Mouse (Mus musculus) monocyte, adult 2 months (primary cell): ENCODE results near the gene Hes5.

ENCODE experiments used
- DNase-seq, 2 experiments: peaks; one replicate each; pipeline ENCODE4 v3.0.0; 2022; ENCODE audit warnings: low spot score in 2 of 2, low read depth in 1 of 2

Gene Hes5

DNA sequence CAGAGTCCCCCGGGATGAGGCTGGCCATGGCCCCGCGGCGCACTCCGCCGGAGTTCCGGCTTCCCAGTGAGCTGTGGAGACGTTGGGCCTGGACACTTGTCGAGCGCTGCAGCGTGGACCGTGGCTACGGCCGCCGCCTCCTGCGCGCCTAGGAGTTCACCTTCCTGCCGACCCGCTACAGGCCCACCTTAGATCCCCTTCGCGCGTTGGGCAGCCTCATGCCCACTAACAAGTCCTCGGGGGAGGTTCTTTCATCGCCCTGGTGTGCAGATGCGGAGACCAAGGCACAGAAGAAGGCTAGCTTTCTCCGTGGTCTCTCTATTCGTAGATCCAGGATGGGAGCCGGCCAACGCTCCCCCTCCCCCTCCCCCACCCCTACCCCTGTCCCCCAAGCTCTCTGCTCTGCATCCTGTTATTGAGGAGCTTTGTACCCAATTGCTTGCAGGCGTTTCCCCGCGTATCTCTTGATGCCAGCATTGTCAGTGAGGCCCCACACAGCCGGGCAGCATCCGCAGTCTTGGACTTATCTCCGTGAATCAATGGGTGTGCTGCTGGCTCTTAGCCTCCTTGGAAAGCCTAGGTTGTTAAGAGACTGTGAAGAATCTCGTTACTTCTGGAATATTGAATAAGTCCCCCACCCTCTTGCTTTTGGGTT is 4.0 kb downstream of the Hes5 start:
- no peak for DNase-seq

DNA sequence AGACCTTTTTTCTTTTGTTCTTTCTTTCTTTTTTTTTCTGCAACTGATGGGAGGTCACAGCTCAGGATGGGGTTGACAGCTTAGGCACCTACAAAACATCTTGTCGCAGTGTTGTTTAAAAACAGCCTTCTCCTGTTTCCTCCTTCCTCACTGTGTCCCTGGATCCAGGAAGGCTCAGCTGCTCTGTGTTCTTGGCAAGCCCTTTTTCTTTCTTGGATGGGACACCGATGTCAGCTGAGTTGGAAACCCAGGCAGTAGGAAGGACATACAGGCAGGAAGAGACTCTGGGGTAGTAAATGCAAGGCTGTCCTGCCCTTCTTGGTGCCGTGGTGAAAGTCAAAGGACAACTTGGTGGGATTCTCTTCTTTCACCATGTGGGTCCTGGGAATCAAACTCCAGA is 5.1 kb downstream of the Hes5 start:
- no peak for DNase-seq

DNA sequence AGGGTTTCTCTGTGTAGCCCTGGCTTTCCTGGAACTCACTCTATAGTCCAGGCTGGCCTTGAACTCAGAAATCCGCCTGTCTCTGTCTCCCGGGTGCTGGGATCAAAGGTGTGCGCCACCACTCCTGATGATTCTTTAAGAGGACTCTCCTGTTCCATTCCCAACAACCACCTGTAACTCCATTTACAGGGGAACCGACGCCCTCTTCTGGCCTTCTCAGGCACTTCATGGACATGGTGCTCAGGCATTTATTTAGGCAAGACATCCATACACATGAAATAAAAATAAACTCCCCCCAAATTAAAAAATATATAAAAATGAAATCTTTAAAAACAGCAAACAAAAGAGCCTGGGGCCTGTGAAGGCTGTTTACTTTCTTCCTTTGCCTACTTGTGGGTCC is 6.5 kb downstream of the Hes5 start:
- DNase-seq, result peak in 1 of 2 experiments; percentile 22

DNA sequence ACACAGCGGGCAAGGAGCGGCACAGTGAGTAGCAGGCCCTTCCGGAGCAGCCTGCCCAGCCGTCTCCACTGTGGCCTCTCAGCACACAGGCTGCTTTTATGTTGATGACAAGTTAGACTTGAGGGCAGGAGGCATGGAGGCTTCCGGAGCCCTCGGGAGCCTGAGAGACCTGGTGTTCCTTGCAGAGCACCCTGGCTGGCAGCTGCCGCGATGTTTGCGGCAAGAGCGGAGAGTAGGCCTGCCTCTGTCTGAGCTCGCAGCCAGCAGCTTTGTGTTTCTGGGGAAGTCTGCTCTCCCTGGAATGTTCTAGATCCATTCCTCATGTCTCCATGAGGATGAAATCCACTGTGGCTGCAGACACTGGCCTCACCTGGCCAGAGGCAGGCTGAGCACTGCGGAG is 11.8 kb downstream of the Hes5 start:
- no peak for DNase-seq

DNA sequence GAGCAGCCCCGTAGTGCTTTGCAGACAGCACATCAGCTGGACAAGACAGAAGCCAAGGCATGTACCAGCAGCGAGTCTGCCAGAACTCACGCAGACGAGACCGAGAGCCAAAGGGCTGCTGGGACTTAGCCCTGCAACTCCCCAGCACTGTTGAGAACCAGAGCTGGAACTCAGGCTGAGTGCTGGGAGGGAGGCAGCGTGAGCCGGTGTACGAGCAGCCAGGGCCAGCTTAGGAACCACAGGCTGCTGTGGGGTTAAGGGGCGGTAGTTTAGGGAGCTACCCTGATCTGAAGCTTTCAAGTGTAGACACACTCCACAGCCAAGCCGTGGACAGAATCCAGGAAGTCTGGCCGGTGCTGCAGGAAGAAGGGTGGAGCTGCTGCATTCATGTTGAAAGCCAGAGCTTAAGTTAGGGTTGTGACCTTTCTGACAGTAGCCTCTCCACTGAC is 13.5 kb downstream of the Hes5 start:
- no peak for DNase-seq

DNA sequence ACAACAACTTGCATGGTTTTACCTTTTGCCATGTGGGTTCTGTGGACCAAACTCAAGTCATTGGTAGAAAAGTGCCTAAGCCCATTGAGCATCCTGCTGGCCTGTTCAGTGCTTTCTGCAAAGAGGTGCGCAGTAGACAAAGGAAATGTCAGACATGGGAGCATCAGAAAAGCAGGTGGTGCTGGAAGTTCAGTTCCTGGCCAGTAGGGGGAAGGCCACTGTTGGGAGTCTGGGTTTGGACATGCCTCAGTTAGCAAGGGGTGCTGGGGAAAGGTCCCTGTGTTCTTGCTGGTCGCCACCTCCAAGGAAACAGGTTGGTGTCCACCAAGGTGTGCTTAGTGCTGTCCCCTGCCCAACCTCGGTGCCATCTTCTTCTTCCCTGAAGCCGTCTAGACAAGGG is 19.4 kb downstream of the Hes5 start:
- DNase-seq, result no peak

DNA sequence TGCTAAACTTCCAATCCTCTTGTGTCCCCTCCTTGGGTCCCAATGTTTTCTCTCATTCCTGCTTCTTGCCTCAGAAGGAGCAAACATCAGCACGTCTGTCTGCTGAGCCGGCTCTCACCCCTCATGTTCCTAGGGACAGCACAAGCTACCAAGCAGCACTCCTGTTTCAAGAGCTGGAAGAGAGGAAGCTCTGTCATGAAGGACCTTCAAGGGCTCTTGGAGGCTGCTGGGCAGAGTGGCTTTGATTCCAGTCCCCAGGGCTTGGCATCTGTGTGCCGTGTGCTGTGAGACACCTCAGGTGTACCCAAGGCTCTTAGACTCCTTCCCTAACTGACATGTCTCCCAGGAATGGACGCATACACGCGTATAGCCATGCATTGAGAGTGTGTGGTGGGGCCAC is 20.4 kb downstream of the Hes5 start:
- no peak for DNase-seq

DNA sequence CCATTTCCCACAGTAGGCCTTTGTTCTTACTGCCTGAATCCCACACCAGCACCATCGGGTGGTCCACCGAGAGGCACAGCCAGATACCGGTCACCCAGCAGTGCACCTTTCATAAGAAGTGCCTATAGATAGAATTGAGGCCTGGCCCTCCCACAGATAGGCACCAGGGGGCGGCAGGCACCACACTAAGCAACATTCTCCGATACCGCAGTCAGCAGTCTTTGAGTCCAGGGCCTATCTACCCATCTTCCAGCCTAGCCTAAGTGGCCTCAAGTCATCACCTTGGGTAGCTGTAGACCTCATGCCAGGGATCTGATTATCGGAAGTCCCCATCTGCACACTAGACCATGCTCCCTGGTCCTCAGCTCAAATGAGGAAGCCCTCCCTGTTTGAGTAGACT is 20.8 kb downstream of the Hes5 start:
- DNase-seq, result peak in 1 of 2 experiments; percentile 8

DNA sequence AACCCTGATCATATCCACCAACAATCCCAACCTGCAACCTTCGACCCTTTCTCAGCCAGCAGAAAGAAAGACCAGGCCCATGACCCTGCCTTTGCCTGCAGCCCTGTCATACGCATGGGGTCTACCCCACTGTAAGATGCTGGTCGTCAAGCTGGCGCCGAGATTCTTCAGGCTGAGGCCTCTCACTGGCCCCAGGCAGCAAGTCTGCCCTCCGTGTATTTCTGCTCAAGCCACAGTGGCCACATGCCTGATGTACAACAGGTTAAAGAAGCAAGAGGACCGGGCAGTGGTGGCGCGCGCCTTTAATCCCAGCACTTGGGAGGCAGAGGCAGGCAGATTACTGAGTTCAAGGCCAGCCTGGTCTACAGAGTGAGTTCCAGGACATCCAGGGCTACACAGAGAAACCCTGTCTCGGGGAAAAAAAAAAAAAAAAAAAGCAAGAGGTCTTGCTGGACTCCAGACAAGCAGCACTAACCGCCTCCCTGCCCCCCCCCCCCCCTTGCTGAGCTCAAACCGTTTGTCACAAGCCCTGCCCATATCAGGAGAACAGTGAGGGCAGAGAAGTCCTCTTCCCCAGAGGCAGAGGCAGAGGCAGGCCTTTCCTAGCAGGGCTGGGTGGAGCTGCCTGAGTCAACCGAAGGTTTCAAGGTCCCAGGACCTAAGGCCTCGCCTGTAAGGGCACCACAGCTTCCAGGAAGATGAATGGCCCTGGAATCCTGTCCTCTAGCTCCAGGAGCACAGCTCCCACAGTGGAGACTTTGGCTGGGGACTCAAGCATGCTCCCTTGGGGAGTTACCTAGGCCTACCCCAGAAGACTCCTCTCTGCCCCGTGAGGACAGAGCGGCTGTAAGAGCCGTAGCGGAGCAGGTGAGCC is 21.8 kb downstream of the Hes5 start:
- DNase-seq, result no peak

DNA sequence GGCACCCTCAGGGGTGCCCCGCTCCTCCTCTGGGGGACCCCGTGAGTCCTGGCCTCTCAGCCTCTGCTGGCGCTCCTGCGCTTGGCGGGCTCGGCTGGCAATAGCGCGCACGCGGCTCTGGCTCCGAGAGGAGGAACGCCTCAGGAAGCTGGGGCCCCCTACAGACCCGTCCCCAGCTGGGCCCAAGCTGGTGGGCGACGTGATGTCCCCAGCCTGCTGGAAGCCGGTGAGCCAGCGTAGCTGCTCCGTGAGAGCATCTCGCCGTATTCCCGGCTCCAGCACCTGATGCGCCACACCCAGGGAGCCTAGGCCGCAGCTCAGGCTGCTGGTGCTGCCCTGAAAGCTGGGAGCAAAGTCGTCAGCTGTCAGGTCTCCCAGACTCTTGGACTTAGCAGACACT is 23.0 kb downstream of the Hes5 start:
- DNase-seq, result no peak

DNA sequence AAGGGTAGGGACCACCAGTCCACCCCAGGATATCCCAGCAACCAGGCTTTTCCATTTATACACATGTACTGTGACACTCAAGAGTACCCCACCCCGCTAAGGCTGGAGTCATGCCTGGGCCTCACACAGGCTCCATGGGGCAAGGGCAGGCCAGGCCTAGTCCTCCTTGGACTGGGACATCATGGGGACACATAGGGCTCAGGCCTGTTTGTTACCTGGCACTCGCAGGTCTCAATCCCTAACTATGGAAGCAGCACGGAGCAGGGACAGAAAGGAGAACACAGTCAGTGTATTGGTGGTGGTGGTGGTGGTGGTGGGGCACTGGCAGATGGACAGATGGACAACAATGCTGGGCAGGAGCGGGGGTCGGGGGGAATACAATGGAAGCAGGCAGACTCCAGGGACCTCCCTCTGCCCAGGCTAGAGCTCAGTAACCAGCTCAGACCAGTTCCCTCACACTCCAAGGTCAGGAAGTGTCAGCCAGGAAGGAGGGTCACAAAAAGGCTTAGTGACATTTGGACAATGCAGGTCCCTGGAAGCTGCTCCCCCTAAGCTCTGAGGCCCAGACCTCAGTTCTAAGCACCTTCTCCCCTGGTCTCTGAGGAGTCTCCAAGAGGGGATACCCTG is 24.5 kb downstream of the Hes5 start:
- no peak for DNase-seq

DNA sequence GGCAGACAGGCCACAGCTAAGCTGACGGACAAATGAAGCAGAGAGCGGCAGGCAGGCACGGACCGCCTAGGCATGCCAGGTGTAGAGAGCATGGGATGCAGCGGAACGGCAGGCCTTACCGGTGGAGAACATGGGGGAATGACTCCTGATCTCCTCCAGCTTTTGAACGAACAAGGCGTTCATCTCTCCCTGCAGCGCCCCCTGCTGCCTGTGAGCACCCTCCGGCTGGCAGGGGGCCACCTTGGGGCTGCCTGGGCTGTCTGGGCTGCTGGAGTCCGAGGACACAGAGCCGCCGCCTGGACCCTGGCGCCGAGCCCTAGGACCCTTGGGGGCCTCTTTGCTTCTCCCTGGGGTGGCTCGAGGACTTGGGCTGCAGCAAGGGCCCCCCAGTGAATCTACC is 25.4 kb downstream of the Hes5 start:
- peak in 1 of 2 experiments; percentile 39 for DNase-seq

DNA sequence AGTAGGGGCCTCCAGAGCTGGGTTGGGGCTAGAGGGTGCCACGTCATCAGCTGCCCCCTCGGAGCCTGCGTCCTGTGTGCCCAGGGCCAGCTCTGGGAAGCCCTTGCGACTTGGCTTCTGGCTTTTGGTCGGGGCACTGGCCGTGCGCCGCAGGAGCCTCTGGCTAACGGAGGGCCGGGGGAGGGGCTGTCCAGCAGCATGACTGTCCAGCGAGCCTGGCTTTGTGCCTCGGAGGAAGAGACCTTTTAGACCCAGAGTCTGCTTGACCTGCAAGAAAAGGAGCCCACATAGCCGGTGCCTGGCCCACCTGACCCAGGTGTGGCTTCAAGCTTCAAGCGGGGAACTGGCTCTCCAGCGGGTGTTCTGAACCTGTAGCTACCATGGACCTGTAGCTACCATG is 26.0 kb downstream of the Hes5 start:
- DNase-seq, result no peak

DNA sequence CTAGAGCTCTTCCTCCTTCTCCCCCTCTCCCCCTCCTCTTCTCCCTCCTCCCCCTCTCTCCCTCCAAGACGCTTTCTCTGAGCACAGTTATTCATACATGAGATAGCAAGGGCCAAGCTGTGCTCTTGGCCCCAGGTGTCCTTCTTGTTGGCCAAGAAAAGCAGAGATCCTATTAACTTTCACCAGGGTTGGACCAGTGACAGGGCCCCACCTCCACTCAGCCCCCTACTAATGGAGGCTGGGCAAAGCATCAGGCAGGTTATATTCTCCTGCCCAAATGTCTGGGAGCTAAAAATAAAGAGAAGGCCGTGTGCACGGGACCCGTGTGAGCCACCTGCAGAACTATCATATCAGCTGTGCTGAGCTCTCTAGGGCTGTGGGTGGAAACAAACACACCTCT is 34.2 kb downstream of the Hes5 start:
- no peak for DNase-seq

DNA sequence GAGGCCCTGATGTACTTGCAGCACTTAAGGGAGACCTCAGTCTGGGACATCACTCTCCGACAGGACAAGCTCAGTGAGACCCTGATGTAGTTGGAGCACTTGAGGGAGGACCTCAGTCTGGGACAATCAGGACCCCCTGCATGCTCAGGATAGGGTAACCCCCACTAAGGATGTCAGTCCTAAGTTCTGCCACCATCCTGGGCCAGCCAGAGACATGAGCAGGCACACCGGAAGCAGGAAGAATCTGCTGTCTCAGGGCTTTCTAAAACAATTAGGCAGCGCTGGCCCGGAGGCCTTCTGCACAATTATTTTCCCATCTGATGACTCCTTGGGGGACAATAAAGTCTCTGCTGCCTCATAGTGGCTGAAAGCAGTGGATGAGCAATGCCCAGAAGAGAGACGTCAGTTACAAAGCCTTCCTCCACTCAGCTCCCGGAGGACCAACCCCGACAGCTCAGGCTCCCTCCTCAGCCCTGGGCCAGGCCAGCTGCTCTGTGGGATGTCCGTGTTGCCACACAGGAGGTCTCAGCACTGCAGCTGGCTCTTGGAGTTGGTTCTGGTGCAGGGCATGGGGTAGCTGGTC is 35.9 kb downstream of the Hes5 start:
- DNase-seq, result no peak

DNA sequence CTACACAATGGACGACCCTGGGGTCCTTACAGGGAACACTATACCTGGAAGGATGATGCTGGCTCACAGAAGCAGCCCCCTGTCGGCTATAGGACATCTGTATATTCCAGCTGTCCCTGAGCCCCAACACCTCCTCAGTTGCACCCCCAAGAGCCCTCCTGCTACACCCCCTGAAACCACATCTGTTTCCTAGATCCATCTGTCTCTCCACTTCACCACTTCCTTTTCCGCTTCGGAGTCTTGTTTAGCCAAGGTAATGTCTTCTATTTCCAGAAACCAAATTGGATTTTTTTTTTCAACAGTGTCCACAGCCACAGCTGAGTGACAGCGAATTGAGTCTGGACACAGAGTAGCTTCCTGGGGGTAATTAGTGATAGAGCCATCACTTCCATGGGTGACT is 38.7 kb downstream of the Hes5 start:
- no peak for DNase-seq

DNA sequence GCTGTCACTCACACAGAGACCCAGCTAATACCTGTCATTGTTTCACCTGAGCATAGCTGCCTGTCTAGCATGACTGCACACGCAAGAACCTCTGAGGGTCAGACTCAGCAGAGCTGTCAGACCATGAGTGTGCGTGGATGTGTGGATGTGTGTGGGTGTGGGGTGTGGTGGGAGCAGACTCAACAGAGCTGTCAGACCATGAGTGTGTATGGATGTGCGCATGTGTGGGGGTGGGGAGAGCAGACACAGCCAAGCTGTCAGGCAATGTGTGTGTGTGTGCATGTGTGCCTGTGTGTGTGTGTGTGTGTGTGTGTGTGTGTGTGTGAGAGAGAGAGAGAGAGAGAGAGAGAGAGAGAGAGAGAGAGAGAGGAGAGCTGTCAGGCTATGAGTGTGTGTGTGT is 44.6 kb downstream of the Hes5 start:
- DNase-seq, result no peak

DNA sequence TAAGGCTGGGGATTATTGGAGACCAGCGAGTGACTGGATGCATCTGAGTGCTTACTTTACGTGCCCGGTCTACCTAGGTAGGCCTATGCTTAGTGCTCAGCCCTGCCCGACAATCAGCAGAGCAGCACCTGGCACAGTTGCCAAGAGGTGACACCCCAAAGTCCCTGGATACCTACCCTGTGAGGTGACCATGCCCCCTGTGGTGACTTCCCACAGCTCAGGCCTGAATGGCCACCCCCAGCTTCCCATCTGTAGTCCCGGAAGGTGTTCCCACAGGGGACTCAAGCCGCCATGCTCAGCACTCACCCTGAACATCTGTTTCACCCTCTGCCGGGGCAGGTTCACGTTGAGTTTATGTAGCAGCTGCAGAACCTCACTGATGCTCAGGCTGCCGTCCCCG is 45.6 kb downstream of the Hes5 start:
- no peak for DNase-seq

DNA sequence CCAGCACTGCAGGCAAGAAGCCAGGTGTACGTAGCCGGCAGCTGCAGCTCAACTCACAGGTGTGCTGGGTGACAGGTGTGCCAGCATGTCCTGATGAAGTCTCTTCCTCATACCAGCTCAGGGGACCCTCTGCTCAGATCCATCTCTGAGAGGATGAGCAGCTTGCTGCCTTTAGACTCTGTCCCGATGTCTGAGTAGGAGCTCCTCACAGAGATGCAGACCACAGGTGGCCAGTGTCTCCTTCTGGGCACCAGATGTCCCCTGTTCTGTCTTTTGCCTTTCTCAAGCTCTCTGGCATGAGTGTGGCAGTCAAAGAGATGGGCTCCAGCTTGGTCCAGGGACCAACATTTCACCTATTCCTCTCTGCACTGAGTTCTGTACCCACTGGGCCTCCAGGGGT is 46.9 kb downstream of the Hes5 start:
- DNase-seq, result no peak

DNA sequence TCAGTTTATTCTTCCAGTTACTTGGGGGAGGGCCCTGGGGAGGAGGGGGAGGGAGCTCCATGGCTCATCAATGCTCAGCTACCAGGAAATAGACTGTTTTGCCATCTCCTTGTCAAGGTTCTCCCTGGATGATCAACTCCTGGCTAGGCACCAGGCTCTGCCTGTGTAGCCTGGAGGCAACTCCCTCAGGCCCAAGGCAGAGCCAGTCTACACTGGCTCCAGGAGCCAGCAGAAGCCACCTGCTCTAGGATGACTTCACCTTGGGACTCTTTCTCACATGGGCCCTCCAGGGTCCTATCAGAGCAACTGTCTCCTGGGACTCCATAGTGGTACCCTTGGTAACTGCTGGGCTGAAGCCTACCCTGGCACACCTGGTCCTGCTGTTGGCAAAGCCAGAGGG is 47.4 kb downstream of the Hes5 start:
- no peak for DNase-seq

DNA sequence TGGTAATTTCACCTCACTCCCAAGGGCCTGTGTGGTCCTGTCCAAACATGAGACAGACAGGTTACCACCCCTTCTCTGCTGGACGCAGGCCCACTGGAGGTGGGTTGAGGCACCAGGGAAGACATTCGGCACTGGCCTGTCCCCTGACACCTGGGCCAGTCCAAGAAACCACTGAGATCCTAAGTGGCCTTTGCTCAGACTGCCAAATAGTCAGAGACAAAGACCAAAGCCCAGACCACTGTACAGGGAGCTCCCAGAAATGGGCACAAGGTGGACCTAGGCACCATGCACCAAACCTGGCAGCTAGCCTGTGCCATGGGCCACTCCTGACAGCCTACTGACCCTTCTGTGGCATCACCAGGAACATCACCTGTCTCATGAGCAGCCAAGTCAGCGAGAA is 48.5 kb downstream of the Hes5 start:
- no peak for DNase-seq

DNA sequence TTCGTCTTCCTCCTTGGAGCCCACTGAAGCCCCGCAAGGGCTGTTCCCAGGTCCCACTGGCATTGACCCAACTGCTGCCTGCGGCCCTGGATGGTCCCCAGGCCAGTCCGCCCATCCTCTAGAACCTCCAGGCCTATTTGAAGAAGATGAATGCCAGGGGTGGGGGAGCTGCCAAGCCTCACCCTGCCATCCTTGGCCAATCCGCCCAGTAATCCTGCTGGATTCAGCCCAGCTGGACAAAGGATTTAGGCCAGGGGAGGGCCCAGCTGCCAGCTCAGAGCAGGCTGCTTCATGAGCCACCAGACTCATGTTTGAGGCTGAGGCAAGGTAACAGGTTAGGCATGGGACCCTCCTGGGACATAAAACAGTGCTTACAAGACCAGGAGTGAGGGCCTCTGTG is 50.1 kb downstream of the Hes5 start:
- DNase-seq, result no peak
